Mouse (Mus musculus) forebrain, postnatal 0 days (tissue): Measurements from ENCODE around the gene Nqo2. TPM values are rescaled to one million over a fixed set of nuclear protein-coding genes. Genes with fewer than 3 reads are reported as not detected.
A peak's percentile ranks its signal among the peaks of the same experiment; 100 is the strongest.

ENCODE experiments used
- ATAC-seq: fragments of 200-750 bp; cut with Nextera tagmentation; 2 replicates; pipeline ENCODE4 v1.8.0; 2017; ENCODE audit warnings: mild to moderate bottlenecking, moderate library complexity
- DNase-seq: peaks from one replicate; pipeline ENCODE4 v3.0.0-alpha.2; 2015
- H3K27ac ChIP-seq: fragments of 300-500 bp; sonication (generic); 2 replicates; pipeline ENCODE4 v1.5.1; 2014; ENCODE audit warnings: low read depth, mild to moderate bottlenecking, antibody characterized with exemption, low read length, moderate library complexity, mixed read lengths
- H3K27me3 ChIP-seq: fragments of 300-500 bp; sonication (generic); 2 replicates; pipeline ENCODE4 v1.6.1; 2014; ENCODE audit warnings: mild to moderate bottlenecking, low read length, mixed read lengths; ENCODE audit not compliant: insufficient read depth
- H3K36me3 ChIP-seq: fragments of 300-500 bp; sonication (generic); 2 replicates; pipeline ENCODE4 v1.6.1; 2014; ENCODE audit warnings: mild to moderate bottlenecking, moderate library complexity; ENCODE audit not compliant: insufficient read depth
- H3K4me1 ChIP-seq: fragments of 300-500 bp; sonication (generic); 2 replicates; pipeline ENCODE4 v1.6.1; 2014; ENCODE audit warnings: antibody characterized with exemption; ENCODE audit not compliant: insufficient read depth
- H3K4me2 ChIP-seq: fragments of 300-500 bp; sonication (generic); 2 replicates; pipeline ENCODE4 v1.6.1; 2014; ENCODE audit warnings: low read depth, mild to moderate bottlenecking, moderate library complexity
- H3K4me3 ChIP-seq: fragments of 300-500 bp; sonication (generic); 2 replicates; pipeline ENCODE4 v1.5.1; 2014; ENCODE audit warnings: low read depth, low read length, mixed read lengths
- H3K9ac ChIP-seq: fragments of 300-500 bp; sonication (generic); 2 replicates; pipeline ENCODE4 v1.6.1; 2014; ENCODE audit warnings: mild to moderate bottlenecking
- H3K9me3 ChIP-seq: fragments of 300-500 bp; sonication (generic); 2 replicates; pipeline ENCODE4 v1.6.1; 2016; ENCODE audit warnings: low read length
- CTCF ChIP-seq: sonication (generic); IDR thresholded peaks from 2 replicates; pipeline ENCODE4 v1.5.1; 2016; ENCODE audit warnings: antibody characterized with exemption, control low read depth, low read depth
- WGBS: fragments of 180-500 bp; shearing (Covaris S2); extraction: QIAGEN DNeasy Blood & Tissue Kit; methylation state at CpG from one replicate; pipeline ENCODE4 v1.1.7; 2014; 5-methylcytosine and 5-hydroxymethylcytosine counted together
- polyA plus RNA-seq: library from polyadenylated mRNA; unstranded; fragments of >200 nt; fragmentation: Nextera tagmentation; extraction: Ambion mirVana; gene quantifications from 2 replicates; pipeline ENCODE4 v1.2.1, GENCODE M21; 2015
- total RNA-seq: library from RNA; depleted of rRNA; stranded (reverse); fragments of >200 nt; gene quantifications from 2 replicates; pipeline ENCODE4 v1.2.3, GENCODE M21; 2014; rRNA removed

Nqo2 gene
- 4.0 and 4.7 TPM in 2 replicates for total RNA-seq
- 4.7 and 6.3 TPM in 2 replicates for polyA plus RNA-seq

DNA sequence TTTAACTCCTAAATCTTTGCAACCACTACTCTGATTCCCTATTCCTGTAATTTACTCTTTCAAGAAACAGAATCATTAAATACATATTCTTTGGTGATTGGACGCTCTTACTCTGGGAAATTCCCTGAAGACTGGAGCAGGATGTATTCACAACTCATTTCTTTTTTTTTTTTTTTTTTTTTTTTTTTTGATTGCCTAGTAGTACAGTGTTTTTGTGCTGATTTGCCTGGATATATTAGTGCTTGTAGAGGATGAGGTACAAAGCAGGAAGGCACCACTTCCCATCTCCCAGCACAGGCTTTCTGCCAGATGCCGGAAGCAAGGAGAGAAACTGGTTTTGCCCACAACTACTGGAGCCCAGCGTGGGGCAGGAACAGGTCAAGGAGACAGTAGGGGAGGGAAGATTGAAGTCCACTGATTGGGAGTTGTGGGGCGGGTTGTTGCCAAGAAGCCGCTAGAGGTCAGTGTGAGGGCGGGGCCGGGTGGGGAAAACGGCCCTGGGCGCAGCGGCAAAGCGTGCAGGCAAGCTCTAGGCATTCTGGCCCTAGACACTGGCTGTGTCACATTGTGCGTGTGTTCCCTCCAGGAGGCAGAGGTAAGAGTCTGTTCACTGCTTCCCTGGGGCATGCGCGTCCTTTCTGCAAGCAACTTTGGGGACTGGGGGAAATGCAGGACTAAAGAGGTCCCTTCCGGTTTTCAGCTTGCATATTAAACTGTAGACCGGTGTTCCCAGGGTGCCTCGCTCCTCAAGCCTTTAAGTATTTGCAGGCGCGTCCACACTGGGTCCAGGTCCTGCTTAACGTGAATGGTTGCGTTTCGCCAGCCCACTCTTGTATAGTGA, at the start of gene Nqo2:
Gene Nqo2, plus strand, starts transcription at position 482 of the 841 bp plus-strand sequence.
- H3K4me1 ChIP-seq, result no peaks in the 10 kb centered on the region
- no peaks in the 10 kb centered on the region for H3K36me3 ChIP-seq
- peak within 1 kb of the TSS; percentile 55 for H3K9ac ChIP-seq
- TF ChIP-seq CTCF, result peak; percentile 39
- ATAC-seq (peak; percentile 94), DNase-seq (peak; percentile 66)
- no peaks in the 10 kb centered on the region for H3K9me3 ChIP-seq
- H3K4me3 ChIP-seq, result peak within 1 kb of the TSS; percentile 43
- peak within 1 kb of the TSS; percentile 71 for H3K4me2 ChIP-seq
- H3K27ac ChIP-seq, result peak within 1 kb of the TSS; percentile 66
- 2% methylated on average over 22 of the region's 22 CpGs for WGBS
- H3K27me3 ChIP-seq, result no peaks in the 10 kb centered on the region

- peaks cover 38% of the 10 kb centered on the region for H3K36me3 ChIP-seq
- H3K9ac ChIP-seq, result no peak overlapping the region
- WGBS, result 89% methylated on average over 6 of the region's 6 CpGs
- no peaks in the 10 kb centered on the region for H3K4me1 ChIP-seq
- no peak for DNase-seq
- no peaks in the 10 kb centered on the region for H3K9me3 ChIP-seq
- TF ChIP-seq CTCF, result no peak
- ATAC-seq, result no peak
- H3K27ac ChIP-seq, result no peak overlapping the region
- no peak overlapping the region for H3K4me3 ChIP-seq
- no peaks in the 10 kb centered on the region for H3K27me3 ChIP-seq
- no peak overlapping the region for H3K4me2 ChIP-seq
These were observed 43.4 kb upstream of the Nqo2 start for GRCm38 (mm10) chr13:33921041-33921440.

- Histone ChIP-seq H3K27me3 (no peaks in the 10 kb centered on the region), H3K4me2 (no peak overlapping the region), H3K27ac (no peak overlapping the region), H3K4me1 (no peaks in the 10 kb centered on the region), H3K4me3 (no peak overlapping the region), H3K9me3 (no peaks in the 10 kb centered on the region), H3K36me3 (peaks cover 41% of the 10 kb centered on the region), H3K9ac (no peak overlapping the region)
- no peak for TF ChIP-seq CTCF
- ATAC-seq (no peak), DNase-seq (no peak)
- 79% methylated on average over 5 of the region's 5 CpGs for WGBS
These were observed 42.8 kb upstream of the Nqo2 start for GRCm38 (mm10) chr13:33921699-33922098.

DNA sequence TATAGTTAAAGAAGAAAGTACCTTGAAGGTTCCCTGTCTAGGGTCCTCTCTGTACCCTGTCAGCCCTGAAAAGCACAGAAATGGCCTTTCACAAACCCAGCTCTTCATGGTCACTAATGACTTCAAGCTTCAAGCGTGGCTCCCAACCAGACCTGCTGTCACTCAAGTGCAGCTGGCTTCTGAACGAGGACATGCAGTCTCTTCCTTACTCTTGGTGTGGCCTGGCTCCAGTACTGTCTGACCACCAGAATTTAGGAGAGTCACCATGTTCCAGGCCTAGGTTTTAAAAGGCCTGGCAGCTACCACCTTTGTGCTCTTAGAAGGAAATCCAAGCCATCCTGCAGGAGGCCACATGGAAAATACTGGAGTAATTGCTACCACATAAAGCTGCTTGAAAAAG, 34.2 kb upstream of the Nqo2 start:
- Histone ChIP-seq H3K9me3 (no peaks in the 10 kb centered on the region), H3K36me3 (peaks cover 7% of the 10 kb centered on the region; the same call in 1 of the 2 replicates), H3K9ac (no peak overlapping the region), H3K4me3 (no peak overlapping the region), H3K27me3 (no peaks in the 10 kb centered on the region), H3K4me2 (no peak overlapping the region), H3K4me1 (no peaks in the 10 kb centered on the region), H3K27ac (no peak overlapping the region)
- DNase-seq, result no peak
- TF ChIP-seq CTCF, result no peak
- no peak for ATAC-seq
- WGBS, result 82% methylated on average over 2 of the region's 2 CpGs

DNA sequence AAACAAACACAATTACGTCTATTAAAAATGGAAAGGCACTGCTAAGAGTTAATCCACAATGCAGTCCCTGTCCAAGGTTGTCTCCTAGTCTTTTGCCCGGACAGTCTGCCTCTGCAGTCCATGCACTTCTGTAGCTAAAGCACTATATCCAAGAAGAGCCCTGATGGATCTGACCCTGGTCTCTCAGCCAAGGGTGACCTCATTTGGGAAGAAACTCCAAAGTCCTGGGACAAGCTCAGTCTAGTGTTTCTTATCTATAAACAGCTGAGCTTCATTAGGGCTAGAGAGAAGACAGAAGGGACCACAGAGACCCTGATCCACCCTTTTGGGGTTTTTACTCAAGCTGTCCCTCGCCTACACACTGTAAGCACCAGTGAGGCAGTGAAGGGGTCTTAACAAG, 33.6 kb upstream of the Nqo2 start:
- peaks cover 7% of the 10 kb centered on the region; the same call in 1 of the 2 replicates for H3K36me3 ChIP-seq
- ATAC-seq (no peak), DNase-seq (no peak)
- H3K4me3 ChIP-seq, result no peak overlapping the region
- H3K27me3 ChIP-seq, result no peaks in the 10 kb centered on the region
- H3K4me2 ChIP-seq, result no peak overlapping the region
- TF ChIP-seq CTCF, result no peak
- H3K27ac ChIP-seq, result no peak overlapping the region
- 91% methylated on average over 3 of the region's 3 CpGs for WGBS
- no peaks in the 10 kb centered on the region for H3K9me3 ChIP-seq
- no peaks in the 10 kb centered on the region for H3K4me1 ChIP-seq
- no peak overlapping the region for H3K9ac ChIP-seq

DNA sequence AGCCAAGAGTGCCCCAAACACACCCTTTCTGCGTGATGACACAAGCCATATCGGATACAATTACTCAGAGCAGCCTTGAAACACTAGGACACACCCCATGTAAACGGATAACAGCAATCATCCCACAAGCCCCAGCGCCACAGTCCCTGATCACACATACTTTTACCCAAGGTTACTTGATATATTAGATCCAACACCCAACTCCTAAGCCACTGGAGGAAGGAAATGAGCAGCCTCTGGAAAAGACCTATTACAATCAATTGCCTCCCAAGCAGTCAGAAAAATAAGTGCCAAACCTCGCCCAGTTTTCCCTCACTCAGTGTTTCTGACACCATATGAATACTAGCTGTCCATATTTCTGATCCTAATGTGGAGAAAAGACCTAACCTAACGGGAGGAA, 29.7 kb upstream of the Nqo2 start:
- DNase-seq (no peak), ATAC-seq (no peak)
- WGBS, result 74% methylated on average over 6 of the region's 6 CpGs
- no peaks in the 10 kb centered on the region for H3K4me1 ChIP-seq
- peak overlapping the region; percentile 77 for H3K4me2 ChIP-seq
- H3K36me3 ChIP-seq, result no peaks in the 10 kb centered on the region
- no peak overlapping the region for H3K27ac ChIP-seq
- no peak overlapping the region for H3K9ac ChIP-seq
- H3K4me3 ChIP-seq, result peak overlapping the region; percentile 66
- no peaks in the 10 kb centered on the region for H3K27me3 ChIP-seq
- no peaks in the 10 kb centered on the region for H3K9me3 ChIP-seq
- no peak for TF ChIP-seq CTCF

DNA sequence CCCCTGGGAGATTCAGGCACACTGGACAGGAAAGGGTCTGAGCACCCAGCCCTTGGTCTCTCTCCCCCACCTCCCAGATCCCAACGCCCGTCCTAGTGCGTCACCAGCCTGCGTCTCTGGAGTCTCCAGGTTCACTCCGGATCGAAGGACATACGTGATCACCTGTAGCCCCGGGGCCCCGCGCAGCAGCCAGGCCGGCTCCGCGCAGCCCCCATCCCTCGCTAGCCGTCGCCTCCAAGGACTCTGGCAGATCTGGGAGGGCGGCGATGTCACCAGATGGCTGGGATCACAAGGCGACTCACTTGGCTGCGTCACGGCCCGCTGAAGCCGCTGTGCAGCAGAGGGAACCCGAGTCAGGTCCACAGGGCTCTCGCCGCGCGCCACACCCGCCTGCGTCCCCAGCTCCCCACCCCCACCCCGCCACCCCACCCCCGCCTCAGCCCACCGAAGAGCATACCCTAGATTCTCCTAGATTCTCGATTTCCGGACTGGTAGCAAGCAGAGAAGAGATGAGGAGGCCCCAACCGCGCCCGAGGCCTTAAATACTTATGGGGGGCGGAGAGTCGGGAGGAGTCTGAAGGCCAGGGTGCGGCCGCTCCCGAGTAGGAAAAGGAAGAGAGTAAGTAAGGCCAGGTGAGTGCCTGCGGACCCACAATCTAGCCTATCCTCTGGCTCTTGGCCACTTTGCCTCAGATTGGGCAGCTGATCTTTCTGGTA, 28.9 kb upstream of the Nqo2 start:
- WGBS, result 2% methylated on average over 44 of the region's 44 CpGs
- Histone ChIP-seq H3K27me3 (no peaks in the 10 kb centered on the region), H3K9me3 (no peaks in the 10 kb centered on the region), H3K4me2 (peak overlapping the region; percentile 77), H3K27ac (peak overlapping the region; percentile 70; the same call in 1 of the 2 replicates), H3K9ac (peak overlapping the region; percentile 91), H3K36me3 (no peaks in the 10 kb centered on the region), H3K4me3 (peak overlapping the region; percentile 66), H3K4me1 (no peaks in the 10 kb centered on the region)
- DNase-seq, result peak; percentile 49
- TF ChIP-seq CTCF, result no peak
- ATAC-seq, result peak; percentile 87
